Mouse (Mus musculus) midbrain, embryonic 14.5 days (tissue): Measurements from ENCODE around the gene Tspyl3. TPM values are rescaled to one million over a fixed set of nuclear protein-coding genes. Genes with fewer than 3 reads are reported as not detected.
"Not testable (repeated sequence)": the region's sequence is repeated elsewhere in the genome, so short reads cannot be mapped to it uniquely, and the experiment has no call there.

ENCODE experiments used
- ATAC-seq: fragments of 200-750 bp; cut with Nextera tagmentation; 2 replicates; pipeline ENCODE4 v1.8.0; 2017; ENCODE audit warnings: moderate number of reproducible peaks, moderate library complexity; ENCODE audit not compliant: low FRiP score, low TSS enrichment
- DNase-seq: peaks from one replicate; pipeline ENCODE4 v3.0.0-alpha.2; 2015
- H3K27ac ChIP-seq: fragments of 300-500 bp; sonication (generic); replicated peaks from 2 replicates; pipeline ENCODE4 v1.5.1; 2014; ENCODE audit warnings: mild to moderate bottlenecking, low read depth, low read length, moderate library complexity
- H3K27me3 ChIP-seq: fragments of 300-500 bp; sonication (generic); 2 replicates; pipeline ENCODE4 v1.6.1; 2014; ENCODE audit warnings: low read length, control low read depth, mixed read lengths; ENCODE audit not compliant: control insufficient read depth, insufficient read depth
- H3K36me3 ChIP-seq: fragments of 300-500 bp; sonication (generic); 2 replicates; pipeline ENCODE4 v1.6.1; 2014; ENCODE audit warnings: low read length, control low read depth; ENCODE audit not compliant: control insufficient read depth, insufficient read depth
- H3K4me1 ChIP-seq: fragments of 300-500 bp; sonication (generic); 2 replicates; pipeline ENCODE4 v1.6.1; 2014; ENCODE audit warnings: mild to moderate bottlenecking, antibody characterized with exemption, low read length, control low read depth; ENCODE audit not compliant: control insufficient read depth, insufficient read depth
- H3K4me2 ChIP-seq: fragments of 300-500 bp; sonication (generic); 2 replicates; pipeline ENCODE4 v1.6.1; 2014; ENCODE audit warnings: mild to moderate bottlenecking, low read length, moderate library complexity
- H3K4me3 ChIP-seq: fragments of 300-500 bp; sonication (generic); replicated peaks from 2 replicates; pipeline ENCODE4 v1.5.1; 2014; ENCODE audit warnings: low read depth, low read length
- H3K9ac ChIP-seq: fragments of 300-500 bp; sonication (generic); replicated peaks from 2 replicates; pipeline ENCODE4 v1.6.1; 2014; ENCODE audit warnings: mild to moderate bottlenecking, low read length, moderate library complexity
- H3K9me3 ChIP-seq: fragments of 300-500 bp; sonication (generic); 2 replicates; pipeline ENCODE4 v1.6.1; 2016; ENCODE audit warnings: low read length, control low read depth, mixed read lengths; ENCODE audit not compliant: control insufficient read depth
- WGBS: fragments of 180-500 bp; shearing (Covaris S2); extraction: QIAGEN DNeasy Blood & Tissue Kit; methylation state at CpG from one replicate; pipeline ENCODE4 v1.1.7; 2014; 5-methylcytosine and 5-hydroxymethylcytosine counted together
- polyA plus RNA-seq: library from polyadenylated mRNA; unstranded; fragments of >200 nt; fragmentation: Nextera tagmentation; extraction: Ambion mirVana; gene quantifications from 2 replicates; pipeline ENCODE4 v1.2.1, GENCODE M21; 2014

The Tspyl3 gene
- 30.2 and 37.5 TPM in 2 replicates for polyA plus RNA-seq

- peaks cover 6% of the 10 kb centered on the region; the same call in 1 of the 2 replicates for H3K4me1 ChIP-seq
- peak within 1 kb of the TSS; percentile 86 for H3K27ac ChIP-seq
- DNase-seq, result peak; percentile 80
- peaks cover 22% of the 10 kb centered on the region for H3K36me3 ChIP-seq
- H3K4me2 ChIP-seq, result peak within 1 kb of the TSS; percentile 73
- H3K9me3 ChIP-seq, result no peaks in the 10 kb centered on the region
- 1% methylated on average over 31 of the region's 31 CpGs for WGBS
- peak within 1 kb of the TSS; percentile 55 for H3K4me3 ChIP-seq
- ATAC-seq, result peak; percentile 83
- peak within 1 kb of the TSS; percentile 80 for H3K9ac ChIP-seq
- H3K27me3 ChIP-seq, result no peaks in the 10 kb centered on the region
These were observed at the start of gene Tspyl3 for GRCm38 (mm10) chr2:153224946-153225594. TSS of gene Tspyl3 (minus strand) at chr2:153225441.

- H3K4me1 ChIP-seq, result no peaks in the 10 kb centered on the region
- no peak overlapping the region for H3K4me3 ChIP-seq
- no peaks in the 10 kb centered on the region for H3K36me3 ChIP-seq
- no peak overlapping the region for H3K9ac ChIP-seq
- ATAC-seq (no peak), DNase-seq (no peak)
- no peaks in the 10 kb centered on the region for H3K9me3 ChIP-seq
- H3K27me3 ChIP-seq, result no peaks in the 10 kb centered on the region
- WGBS, result 83% methylated on average over 6 of the region's 6 CpGs
- no peak overlapping the region for H3K4me2 ChIP-seq
- H3K27ac ChIP-seq, result no peak overlapping the region
These were observed 49.6 kb upstream of the Tspyl3 start for GRCm38 (mm10) chr2:153274919-153275247.

- not testable (repeated sequence) for H3K4me2 ChIP-seq, H3K27ac ChIP-seq, H3K4me3 ChIP-seq, H3K27me3 ChIP-seq, ATAC-seq, H3K9ac ChIP-seq, DNase-seq, H3K4me1 ChIP-seq, H3K9me3 ChIP-seq, H3K36me3 ChIP-seq
- WGBS, result 70% methylated on average over 6 of the region's 6 CpGs
These were observed 49.1 kb upstream of the Tspyl3 start for GRCm38 (mm10) chr2:153274200-153274918.

GRCm38 (mm10) chr2:153270231-153270915 lies 45.1 kb upstream of the Tspyl3 start:
- not testable (repeated sequence) for H3K27ac ChIP-seq, DNase-seq, H3K9ac ChIP-seq, ATAC-seq, H3K4me1 ChIP-seq, H3K4me2 ChIP-seq, H3K27me3 ChIP-seq, H3K9me3 ChIP-seq, H3K4me3 ChIP-seq
- H3K36me3 ChIP-seq, result peaks cover 22% of the 10 kb centered on the region
- 74% methylated on average over 8 of the region's 8 CpGs for WGBS

GRCm38 (mm10) chr2:153267331-153267730 lies 42.1 kb upstream of the Tspyl3 start:
- Histone ChIP-seq H3K27me3 (no peaks in the 10 kb centered on the region), H3K4me2 (no peak overlapping the region), H3K9me3 (no peaks in the 10 kb centered on the region), H3K9ac (no peak overlapping the region), H3K36me3 (peaks cover 49% of the 10 kb centered on the region), H3K4me1 (no peaks in the 10 kb centered on the region), H3K4me3 (no peak overlapping the region), H3K27ac (no peak overlapping the region)
- no peak for ATAC-seq
- DNase-seq, result no peak
- 83% methylated on average over 2 of the region's 2 CpGs for WGBS

GRCm38 (mm10) chr2:153263053-153263452 lies 37.8 kb upstream of the Tspyl3 start:
- Histone ChIP-seq H3K4me1 (no peaks in the 10 kb centered on the region), H3K4me2 (no peak overlapping the region), H3K9me3 (no peaks in the 10 kb centered on the region), H3K9ac (no peak overlapping the region), H3K36me3 (peaks cover 77% of the 10 kb centered on the region), H3K27me3 (no peaks in the 10 kb centered on the region), H3K27ac (no peak overlapping the region), H3K4me3 (no peak overlapping the region)
- no peak for DNase-seq
- 95% methylated on average over 7 of the region's 7 CpGs for WGBS
- ATAC-seq, result no peak

GRCm38 (mm10) chr2:153259864-153260674 lies 34.8 kb upstream of the Tspyl3 start:
- H3K27ac ChIP-seq, result no peak overlapping the region
- no peak for ATAC-seq
- no peak overlapping the region for H3K9ac ChIP-seq
- no peak overlapping the region for H3K4me2 ChIP-seq
- no peak for DNase-seq
- H3K9me3 ChIP-seq, result no peaks in the 10 kb centered on the region
- WGBS, result 80% methylated on average over 3 of the region's 3 CpGs
- H3K4me3 ChIP-seq, result no peak overlapping the region
- H3K27me3 ChIP-seq, result no peaks in the 10 kb centered on the region
- peaks cover 52% of the 10 kb centered on the region for H3K36me3 ChIP-seq
- no peaks in the 10 kb centered on the region for H3K4me1 ChIP-seq

GRCm38 (mm10) chr2:153259030-153259863 lies 34.0 kb upstream of the Tspyl3 start:
- Histone ChIP-seq H3K4me3 (no peak overlapping the region), H3K36me3 (peaks cover 48% of the 10 kb centered on the region), H3K27ac (no peak overlapping the region), H3K27me3 (no peaks in the 10 kb centered on the region), H3K4me1 (no peaks in the 10 kb centered on the region), H3K9me3 (no peaks in the 10 kb centered on the region), H3K9ac (no peak overlapping the region), H3K4me2 (no peak overlapping the region)
- ATAC-seq, result no peak
- WGBS, result 93% methylated on average over 12 of the region's 12 CpGs
- no peak for DNase-seq
